Mouse (Mus musculus) liver, postnatal 0 days (tissue): ENCODE results near the gene Zfp704.

ENCODE experiments used
- CTCF ChIP-seq: sonication (generic); IDR thresholded peaks from 2 replicates; pipeline ENCODE4 v1.5.1; 2016; ENCODE audit warnings: antibody characterized with exemption, low read depth
- EP300 ChIP-seq: IDR thresholded peaks from 2 replicates; pipeline ENCODE4 v1.6.1; 2016; ENCODE audit warnings: antibody characterized with exemption, low read depth, mild to moderate bottlenecking

DNA sequence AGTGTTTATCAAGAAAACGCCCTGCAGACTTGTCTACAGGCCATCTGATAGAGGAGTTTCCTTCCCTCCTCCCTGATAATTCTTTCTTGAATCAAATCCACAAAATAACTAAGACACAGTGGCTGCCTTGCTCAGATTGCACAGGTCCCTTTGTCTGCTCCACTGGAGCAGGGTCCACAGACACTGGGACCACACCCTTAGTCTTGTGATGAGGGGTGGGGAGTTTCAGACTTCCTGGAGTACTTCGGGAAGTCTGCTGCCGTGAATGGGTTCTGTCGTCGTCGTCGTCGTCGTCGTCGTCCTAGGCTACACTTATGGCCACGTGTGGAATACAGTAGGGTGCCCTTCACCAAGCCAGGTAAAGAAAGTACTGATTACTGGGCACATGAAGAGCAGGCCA lies 4.8 kb upstream of the Zfp704 start:
- TF ChIP-seq CTCF (no peak), EP300 (no peak)
